Mouse (Mus musculus) heart, postnatal 0 days (tissue): ENCODE measurements at regions not wholly inside any gene's neighbourhood (a gene's known extent, or its start where the extent isn't known, plus 50 kb on each side); places are given as distances from the start of the nearest gene placed in this dataset.
"Not testable (repeated sequence)": the region's sequence is repeated elsewhere in the genome, so short reads cannot be mapped to it uniquely, and the experiment has no call there.

ENCODE experiments used
- CTCF ChIP-seq: IDR thresholded peaks from 2 replicates; pipeline ENCODE4 v1.5.1; 2016; ENCODE audit warnings: antibody characterized with exemption, control low read depth, low read depth
- EP300 ChIP-seq: IDR thresholded peaks from 2 replicates; pipeline ENCODE4 v1.6.1; 2016; ENCODE audit warnings: antibody characterized with exemption, low read depth

DNA sequence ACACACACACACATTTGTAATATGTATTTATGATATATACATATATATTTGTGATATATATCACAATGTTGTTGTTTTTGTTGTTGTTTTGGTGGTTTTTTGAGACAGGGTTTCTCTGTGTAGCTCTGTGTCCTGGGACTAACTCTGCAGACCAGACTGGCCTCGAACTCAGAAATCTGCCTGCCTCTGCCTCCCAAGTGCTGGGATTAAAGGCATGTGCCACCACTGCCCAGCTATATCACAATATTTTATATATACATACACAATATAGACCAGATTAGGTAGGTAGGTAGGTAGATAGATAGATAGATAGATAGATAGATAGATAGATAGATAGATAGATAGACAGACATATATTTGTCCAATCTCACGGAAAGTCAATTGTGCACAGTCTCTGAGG lies 171.8 kb upstream of the Phyhipl start:
- not testable (repeated sequence) for TF ChIP-seq CTCF, EP300
